8 mouse cellular contexts compared by ENCODE assay signal in genomic region chr10:128626311-128627310, GRCm38 (mm10). TPM values are rescaled to one million over a fixed set of nuclear protein-coding genes. Genes with fewer than 3 reads are reported as not detected.
DNase-seq lines count a peak whose midpoint lies in the region; ATAC-seq and TF ChIP-seq lines count a peak whose summit lies in the region.

Gene Rps26, minus strand, starts transcription at chr10:128626747.

- peak within 1 kb of the TSS; percentile 94 for H3K4me3 ChIP-seq in hindbrain, embryonic 10.5 days
- H3K4me3 ChIP-seq in lung, postnatal 0 days (ENCODE audit: low read depth, low read length), result peak within 1 kb of the TSS; percentile 64

- peak within 1 kb of the TSS; percentile 57 for H3K9ac ChIP-seq in lung, postnatal 0 days (replicated peaks; ENCODE audit: low read depth)

- H3K4me1 ChIP-seq in hindbrain, embryonic 10.5 days (replicated peaks), result peaks cover 8% of the 10 kb centered on the region
- H3K4me1 ChIP-seq in lung, postnatal 0 days (ENCODE audit: insufficient read depth, low read depth, low read length), result peaks cover 7% of the 10 kb centered on the region; the same call in 1 of the 2 replicates

- H3K27ac ChIP-seq in hindbrain, embryonic 10.5 days, result peak within 1 kb of the TSS; percentile 96
- peak within 1 kb of the TSS; percentile 45; the same call in 1 of the 2 replicates for H3K27ac ChIP-seq in lung, postnatal 0 days (ENCODE audit: low read length)

- TF ChIP-seq EP300 in lung, postnatal 0 days (IDR thresholded peaks at IDR 0.05), result peak; percentile 97

- peak within 1 kb of the TSS; percentile 63 for H3K4me2 ChIP-seq in lung, postnatal 0 days (replicated peaks; ENCODE audit: low read depth, low read length)

- TF ChIP-seq CTCF in lung, postnatal 0 days (IDR thresholded peaks at IDR 0.05), result peak; percentile 69

- peak; percentile 98 for ATAC-seq in frontal cortex, adult (ENCODE audit: low TSS enrichment)
- ATAC-seq in lung, postnatal 0 days, result peak; percentile 100

- no peaks in the 10 kb centered on the region for H3K9me3 ChIP-seq in hindbrain, embryonic 10.5 days
- H3K9me3 ChIP-seq in lung, postnatal 0 days (ENCODE audit: low read length), result no peaks in the 10 kb centered on the region

- no peaks in the 10 kb centered on the region for H3K27me3 ChIP-seq in hindbrain, embryonic 10.5 days (ENCODE audit: insufficient read depth, poor library complexity, severe bottlenecking)
- H3K27me3 ChIP-seq in lung, postnatal 0 days (replicated peaks; ENCODE audit: insufficient read depth, low read length), result no peaks in the 10 kb centered on the region

- DNase-seq in MN1 (ENCODE audit: low spot score), result peak; percentile 100
- DNase-seq in cerebellum, adult 9-10 months, result peak; percentile 99
- DNase-seq in hindbrain, embryonic 10.5 days (ENCODE audit: low spot score), result peak; percentile 84
- DNase-seq in layer of hippocampus, adult 9-11 months, result peak; percentile 97
- peak; percentile 100 for DNase-seq in lung, postnatal 0 days (ENCODE audit: low spot score)
- peak; percentile 78 for DNase-seq in ovary, postnatal 14 days (ENCODE audit: low spot score)
- DNase-seq in thymus, postnatal 14 days, result peak; percentile 90

- under 1% methylated on average over 40 of the region's 40 CpGs for WGBS in hindbrain, embryonic 10.5 days
- WGBS in lung, postnatal 0 days, result under 1% methylated on average over 40 of the region's 40 CpGs

- peaks cover 34% of the 10 kb centered on the region for H3K36me3 ChIP-seq in hindbrain, embryonic 10.5 days
- no peaks in the 10 kb centered on the region for H3K36me3 ChIP-seq in lung, postnatal 0 days (ENCODE audit: insufficient read depth, low read length)

RNA-seq across cellular contexts. Expression of gene Rps26, which starts in this region (rescaled TPM):
- polyA plus RNA-seq in hindbrain, embryonic 10.5 days (2016; fragmentation: Nextera tagmentation; extraction: Ambion mirVana), result 472 and 519 TPM in 2 replicates
- 459 and 465 TPM in 2 replicates for polyA plus RNA-seq in lung, postnatal 0 days (2015; fragmentation: Nextera tagmentation; extraction: Ambion mirVana)

Comparison
In these comparisons a context has a peak if more than half of its experiments do, and no peak if none do; other contexts are left out.
1. Peak in every context shown above with its lines: DNase-seq, ATAC-seq, H3K4me3 ChIP-seq and H3K27ac ChIP-seq.